Mouse (Mus musculus) thymus, adult 2 months (tissue): Measurements from ENCODE around the gene Cryzl2.

Experiments
- CTCF ChIP-seq: fragments of 200-500 bp; IDR thresholded peaks from 2 replicates; pipeline ENCODE4 v1.5.1; 2012; ENCODE audit warnings: mild to moderate bottlenecking, control low read depth, low read length, moderate library complexity, borderline replicate concordance; ENCODE audit not compliant: control insufficient read depth, poor library complexity, insufficient read depth; ENCODE audit errors: extremely low read depth
- POLR2A ChIP-seq: fragments of 200-500 bp; IDR thresholded peaks from 2 replicates; pipeline ENCODE4 v1.6.1; 2012; ENCODE audit warnings: mild to moderate bottlenecking, low read length, control low read depth, moderate library complexity; ENCODE audit not compliant: control insufficient read depth, poor library complexity, insufficient read depth; ENCODE audit errors: extremely low read depth

GRCm38 (mm10) chr1:157411711-157412380, 46.5 kb upstream of the Cryzl2 start:
- TF ChIP-seq CTCF (no peak), POLR2A (no peak)
